Mouse (Mus musculus) spleen, postnatal 14 days (tissue): Measurements from ENCODE around the gene Ankrd12.

Source experiments
- DNase-seq, 2 experiments: peaks; one replicate each; pipeline ENCODE4 v3.0.0; 2021 to 2022; ENCODE audit warnings: low spot score in 2 of 2

Gene Ankrd12

DNA sequence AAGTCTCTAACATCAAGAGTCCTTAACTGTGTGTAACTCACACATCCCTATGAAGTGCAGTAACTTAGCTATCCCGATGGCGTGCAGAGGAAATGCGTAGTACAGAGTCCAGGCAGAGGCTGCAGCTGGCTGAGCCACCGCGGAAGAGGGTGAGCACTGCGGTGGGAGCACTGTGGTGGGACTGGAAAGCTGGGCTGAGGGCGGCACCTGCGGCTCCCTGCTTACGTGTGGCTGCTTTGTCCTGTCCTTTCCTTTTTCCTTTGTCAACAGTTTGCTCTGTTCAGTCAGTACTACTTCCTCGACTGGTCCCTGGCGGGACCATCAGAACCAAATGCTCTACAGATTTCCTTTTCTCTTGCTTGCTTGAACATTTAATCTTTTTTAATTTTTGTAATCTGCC is 109.1 kb downstream of the Ankrd12 start:
- DNase-seq, result no peak

DNA sequence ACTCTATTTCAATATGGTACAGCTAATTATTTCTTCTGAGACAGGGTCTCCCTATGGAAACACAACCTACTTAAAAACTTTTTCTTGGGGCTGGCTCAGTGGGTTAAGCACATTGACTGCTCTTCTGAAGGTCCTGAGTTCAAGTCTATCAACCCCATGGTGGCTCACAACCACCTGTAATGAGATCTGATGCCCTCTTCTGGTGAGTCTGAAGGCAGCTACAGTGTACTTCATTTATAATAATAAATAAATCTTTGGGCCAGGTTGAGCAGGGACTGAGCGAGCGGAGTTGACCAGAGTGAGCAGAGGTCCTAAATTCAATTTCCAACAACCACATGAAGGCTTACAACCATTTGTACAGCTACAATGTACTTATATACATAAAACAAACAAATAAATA is 114.6 kb downstream of the Ankrd12 start:
- no peak for DNase-seq

DNA sequence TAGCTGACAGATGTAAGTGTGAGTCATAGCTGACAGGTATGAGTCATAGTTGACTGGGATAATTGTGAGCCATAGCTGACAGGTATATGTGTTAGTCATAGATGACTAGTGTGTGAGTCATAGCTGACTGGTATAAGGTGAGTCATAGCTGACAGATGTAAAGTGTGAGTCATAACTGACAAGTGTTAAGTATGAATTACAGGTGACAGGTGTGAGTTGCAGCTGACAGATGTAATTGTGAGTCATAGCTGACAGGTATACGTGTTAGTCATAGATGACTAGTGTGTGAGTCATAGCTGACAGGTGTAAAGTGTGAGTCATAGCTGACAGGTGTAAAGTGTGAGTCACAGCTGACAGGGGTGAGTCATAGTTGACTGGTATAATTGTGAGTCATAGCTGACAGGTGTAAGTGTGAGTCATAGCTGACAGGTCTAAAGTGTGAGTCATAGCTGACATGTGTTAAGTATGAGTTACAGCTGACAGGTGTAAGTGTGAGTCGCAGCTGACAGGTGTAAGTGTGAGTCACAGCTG is 115.2 kb downstream of the Ankrd12 start:
- DNase-seq, result no peak

DNA sequence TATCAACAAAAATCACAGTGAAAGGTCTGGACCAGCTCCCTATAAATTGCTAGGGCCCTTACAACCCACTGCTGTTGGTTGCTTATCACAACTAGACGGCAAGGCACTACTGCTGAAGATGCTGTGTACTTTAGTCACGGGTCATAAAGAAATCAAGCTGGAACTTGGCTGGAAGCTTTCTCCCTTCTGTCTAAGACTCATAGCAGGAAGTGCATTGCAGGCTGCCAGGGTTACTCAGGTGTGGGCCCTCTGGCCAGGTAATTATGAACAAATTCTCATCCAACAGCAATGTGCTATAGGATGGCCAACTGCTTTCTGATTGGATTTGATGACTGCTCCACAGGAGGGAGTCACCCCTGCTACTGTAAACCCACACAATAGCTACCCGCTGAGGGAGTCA is 117.9 kb downstream of the Ankrd12 start:
- no peak for DNase-seq

DNA sequence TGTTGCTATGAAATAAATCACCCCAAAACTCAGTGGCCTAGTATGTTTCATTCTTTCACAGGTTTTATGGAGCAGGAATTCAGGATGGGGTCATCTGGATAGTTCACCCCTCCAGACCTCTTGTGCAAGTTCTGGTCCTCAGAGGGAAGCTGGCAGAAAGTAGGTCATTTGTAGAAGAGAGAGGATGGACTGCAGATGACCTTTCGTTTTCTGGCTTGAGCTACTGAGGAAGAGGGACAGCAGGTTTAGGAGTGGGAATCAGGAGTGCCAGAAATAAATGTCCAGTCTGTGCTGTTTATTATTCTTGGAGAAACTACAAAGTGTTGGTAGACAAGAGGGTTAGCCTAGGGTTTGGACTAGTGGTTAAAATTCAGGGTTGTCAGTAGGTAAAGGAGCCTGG is 118.5 kb downstream of the Ankrd12 start:
- no peak for DNase-seq

DNA sequence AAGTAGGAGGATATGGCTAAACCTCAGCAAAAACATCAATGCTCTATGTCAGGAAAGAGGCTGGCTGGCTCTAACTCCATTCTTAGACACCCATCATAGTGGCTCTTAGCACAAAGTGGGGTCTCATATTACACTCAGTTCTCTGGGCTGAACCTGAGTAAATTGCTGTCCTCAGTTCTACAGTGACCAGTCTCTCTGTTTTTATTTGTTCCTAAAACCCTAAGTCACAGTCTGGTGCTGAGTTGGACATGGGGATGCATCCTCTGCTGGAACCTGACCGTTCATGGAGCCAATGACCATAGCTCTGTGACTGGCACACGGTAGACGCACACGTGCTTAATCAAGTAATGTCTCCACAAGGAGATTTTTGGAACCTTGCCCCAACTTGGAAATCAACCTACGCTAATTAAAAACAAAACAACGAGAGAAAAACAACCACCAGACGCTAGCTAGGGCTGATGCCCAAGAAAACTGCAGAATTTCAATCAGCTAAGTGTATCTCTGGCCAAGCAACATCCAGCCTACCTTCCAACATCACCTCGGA is 119.0 kb downstream of the Ankrd12 start:
- DNase-seq, result no peak

DNA sequence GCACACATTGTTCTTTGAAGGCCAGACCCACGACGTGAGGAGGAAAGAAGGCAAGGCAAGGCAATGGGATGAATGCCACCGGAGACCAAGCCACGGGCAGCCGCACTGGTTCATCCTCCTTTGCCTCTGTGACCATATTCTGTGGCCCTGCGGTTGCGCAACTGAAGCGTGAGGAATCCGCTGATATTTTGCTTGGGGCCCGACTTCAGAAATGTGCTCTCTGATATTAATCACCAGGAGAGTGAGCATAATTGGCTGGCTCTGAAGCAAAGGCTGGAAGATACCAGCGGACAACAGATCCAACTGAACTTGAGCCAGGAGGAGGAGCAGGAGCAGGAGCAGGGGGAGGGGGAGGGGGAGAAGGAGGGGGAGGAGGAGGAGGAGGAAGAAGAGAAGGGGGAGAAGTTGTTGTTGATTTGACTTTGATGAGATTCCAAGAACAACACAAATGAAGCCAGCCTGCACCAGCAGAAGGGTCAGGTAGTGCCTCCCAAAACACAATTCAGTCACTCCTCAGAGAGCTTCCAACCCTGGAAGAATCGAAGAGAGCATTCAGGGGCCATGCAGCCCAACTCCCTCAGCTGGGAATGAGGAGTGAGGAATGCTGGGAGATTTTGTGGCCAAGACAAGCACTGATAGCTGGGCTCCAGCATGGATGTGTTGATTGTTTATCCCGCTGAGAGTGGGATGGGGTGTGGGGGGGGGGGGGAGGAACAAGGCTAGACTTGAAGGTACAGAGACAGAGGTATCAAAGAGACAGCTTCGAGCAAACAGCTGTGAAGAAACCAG is 119.7 kb downstream of the Ankrd12 start:
- no peak for DNase-seq

DNA sequence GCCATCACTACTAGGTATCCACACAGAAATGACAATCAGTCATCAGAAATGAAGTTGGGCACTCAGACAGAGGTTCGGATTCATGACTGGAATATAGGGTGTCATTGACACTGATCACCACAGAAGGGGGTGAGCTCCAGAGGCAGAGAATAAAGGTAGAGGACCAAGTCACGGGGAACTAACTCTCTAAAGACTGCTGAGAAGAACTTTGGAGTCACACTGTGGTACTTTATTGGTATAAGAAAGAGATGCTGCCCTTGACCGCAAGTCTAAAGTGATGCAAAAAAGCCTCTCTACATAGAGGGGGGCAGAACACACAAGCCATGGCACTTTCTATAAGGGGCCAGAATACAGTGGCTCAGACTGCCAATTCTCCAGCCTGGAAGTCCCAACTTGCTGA is 120.7 kb downstream of the Ankrd12 start:
- DNase-seq, result no peak

DNA sequence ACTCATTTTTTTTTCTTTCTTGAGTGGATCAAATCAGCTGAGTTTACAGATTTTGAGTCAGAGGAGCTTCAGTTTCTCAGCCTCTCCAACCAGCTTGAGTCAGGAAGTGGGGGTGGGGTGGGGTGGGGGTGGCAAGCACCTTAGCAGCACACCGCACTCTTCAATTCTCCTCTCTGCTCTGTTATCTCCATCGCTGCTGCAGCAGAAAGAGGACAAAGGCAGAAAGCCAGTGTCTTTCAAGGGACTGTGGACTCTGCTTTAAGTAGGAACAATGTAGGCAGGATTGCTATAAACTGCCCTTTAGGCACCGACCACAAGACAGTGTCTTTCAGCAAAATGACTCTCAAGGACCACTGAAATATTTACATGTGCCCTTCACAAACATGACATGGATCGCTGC is 122.9 kb downstream of the Ankrd12 start:
- DNase-seq, result no peak

DNA sequence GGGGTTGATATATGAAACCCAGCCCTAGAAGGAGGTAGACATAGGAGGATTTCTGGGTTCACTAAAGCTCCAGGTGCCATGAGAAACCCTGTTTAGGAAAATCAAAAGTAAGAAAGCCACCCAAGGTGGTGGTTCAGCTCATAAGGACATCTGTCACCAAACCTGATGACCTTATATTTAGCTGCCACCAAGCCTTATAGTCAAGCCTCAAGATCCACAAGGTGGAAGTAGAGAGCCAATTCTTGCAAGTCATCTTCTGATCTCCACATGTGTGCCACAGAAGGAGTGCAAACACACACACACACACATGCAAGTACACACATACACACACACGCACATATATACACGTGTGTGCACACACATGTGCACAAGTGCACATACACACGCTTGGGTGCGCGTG is 124.8 kb downstream of the Ankrd12 start:
- no peak for DNase-seq

DNA sequence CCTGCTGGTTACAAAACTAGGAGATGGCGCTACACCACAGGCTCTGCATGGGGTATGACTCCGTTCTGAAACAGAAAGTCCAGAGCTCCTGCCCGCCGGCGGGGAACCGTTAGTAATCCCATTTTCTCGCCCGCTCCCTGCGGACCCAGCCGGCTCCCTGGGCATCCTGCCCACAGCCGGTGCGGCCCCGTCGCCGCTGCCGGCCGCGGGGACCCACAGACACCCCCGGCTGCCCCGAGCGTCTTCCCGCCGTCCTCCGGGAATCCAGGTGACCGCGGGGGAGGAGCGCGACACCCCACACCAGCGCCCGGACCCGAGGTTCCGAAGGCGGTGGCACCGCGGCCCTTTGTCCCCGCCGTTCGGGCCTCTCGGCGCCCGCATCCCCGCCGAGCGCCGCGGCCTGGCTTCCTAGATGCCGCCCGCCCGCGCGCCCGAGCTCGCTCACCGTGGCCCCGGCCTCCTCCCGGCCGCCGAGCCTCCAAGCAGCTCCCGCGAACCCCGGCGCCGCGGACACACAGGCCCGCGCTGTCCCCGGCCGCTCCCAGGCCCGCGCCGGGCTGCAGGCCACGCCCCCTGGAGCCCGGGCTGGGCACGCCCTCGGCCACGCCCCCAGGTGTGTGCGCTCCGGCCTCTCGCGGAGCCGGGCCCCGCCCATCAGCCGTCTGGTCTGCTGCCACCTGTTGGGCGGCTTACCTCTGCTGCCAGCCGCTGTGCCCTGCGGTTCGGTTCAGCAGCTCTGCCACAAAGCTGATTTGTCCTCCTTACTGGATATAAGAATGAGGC is 126.1 kb downstream of the Ankrd12 start, which contains the start of gene Twsg1:
Gene Twsg1 (minus strand): TSS at position 605 of the 783 bp plus-strand sequence.
- DNase-seq, result peak; percentile 94 to 96

DNA sequence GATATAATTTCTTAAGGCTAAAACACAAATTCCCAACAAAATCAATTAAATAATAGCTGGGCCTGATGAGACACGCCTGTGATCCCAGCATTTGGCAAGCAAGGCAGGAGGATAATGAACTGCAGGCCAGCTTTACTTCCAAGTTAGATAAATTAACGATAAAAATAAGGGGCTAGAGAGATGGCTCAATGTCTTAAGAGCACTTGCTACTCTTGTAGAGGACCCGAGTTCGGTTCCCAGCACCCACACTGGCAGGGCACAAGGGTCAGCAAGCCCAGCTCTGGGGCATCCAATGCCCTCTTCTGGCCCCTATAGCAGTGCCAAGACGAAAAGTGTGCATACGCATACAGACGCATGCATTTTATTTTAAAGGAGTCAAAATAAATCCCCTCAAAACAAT is 126.7 kb downstream of the Ankrd12 start:
- DNase-seq, result no peak

DNA sequence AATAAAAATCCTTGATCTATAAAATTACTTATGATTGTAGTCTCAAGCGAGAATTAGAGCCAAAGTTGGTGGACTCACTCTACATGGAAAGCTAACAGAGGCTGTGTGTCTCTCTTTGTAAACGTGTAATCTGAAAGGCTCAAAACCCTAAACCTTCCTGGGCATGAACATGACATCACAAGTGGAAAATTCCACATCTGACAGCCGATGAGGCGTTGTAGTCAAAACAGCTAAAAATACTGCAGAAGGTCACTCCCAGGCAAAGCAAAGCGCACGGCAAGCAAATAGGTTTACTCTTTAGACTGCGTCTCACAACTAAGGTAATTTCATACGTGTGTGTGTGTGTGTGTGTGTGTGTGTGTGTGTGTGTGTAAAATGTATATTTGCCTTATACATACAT is 129.6 kb downstream of the Ankrd12 start:
- DNase-seq, result no peak

DNA sequence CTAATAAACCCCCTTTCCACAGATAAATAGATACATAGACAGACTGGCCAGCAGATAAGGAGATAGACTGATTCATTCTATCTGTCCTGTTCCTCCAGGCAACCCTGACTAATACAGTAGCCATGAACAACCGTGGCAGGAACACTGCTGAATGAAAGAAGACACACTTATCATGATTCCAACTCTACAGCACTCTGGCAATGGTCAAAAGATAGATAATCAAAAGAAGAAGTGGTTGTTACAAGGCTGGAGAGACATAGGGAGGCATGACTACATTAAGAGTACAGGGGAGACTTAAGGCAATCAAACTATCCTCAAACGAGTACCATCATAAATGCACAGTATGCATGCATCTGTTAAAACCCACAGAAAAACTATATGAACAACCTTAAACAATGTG is 131.5 kb downstream of the Ankrd12 start:
- DNase-seq, result no peak

DNA sequence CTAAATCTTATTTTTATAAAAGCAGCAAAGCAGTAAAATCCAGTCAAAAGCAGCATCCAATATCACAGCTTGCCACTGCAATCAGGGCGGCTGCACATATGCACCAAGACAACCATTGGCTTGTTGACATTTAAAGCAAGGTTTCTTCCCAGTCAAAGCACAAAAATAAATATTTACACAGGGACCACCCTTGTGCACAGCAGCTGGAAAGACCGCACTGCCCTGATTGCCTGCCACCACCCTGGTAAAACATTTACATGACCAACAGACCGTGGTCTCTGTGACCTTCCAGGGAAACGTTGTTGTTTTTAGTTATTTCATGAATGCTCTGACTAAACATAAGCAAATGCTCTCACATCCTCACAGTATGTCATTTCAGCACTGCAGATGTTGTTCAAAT is 134.5 kb downstream of the Ankrd12 start:
- DNase-seq, result no peak

DNA sequence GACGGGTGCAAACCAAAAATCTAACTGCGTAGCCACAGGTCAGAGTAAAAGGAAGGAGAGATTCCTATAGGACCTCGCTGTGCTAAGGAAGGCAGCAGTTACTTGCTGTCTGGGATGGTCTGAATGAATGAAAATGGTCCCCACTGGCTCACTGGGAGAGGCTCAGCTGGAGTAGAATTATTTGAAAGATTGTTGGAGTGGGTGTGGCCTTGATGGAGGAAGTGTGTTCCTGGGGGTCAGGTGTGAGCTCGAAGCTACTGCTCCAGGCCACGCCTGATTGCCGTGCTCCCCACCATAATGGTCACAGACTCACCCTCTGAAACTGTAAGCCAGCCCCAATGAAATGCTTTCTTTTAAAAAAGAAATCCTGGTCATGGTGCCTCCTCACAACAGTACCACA is 135.6 kb downstream of the Ankrd12 start:
- no peak for DNase-seq

DNA sequence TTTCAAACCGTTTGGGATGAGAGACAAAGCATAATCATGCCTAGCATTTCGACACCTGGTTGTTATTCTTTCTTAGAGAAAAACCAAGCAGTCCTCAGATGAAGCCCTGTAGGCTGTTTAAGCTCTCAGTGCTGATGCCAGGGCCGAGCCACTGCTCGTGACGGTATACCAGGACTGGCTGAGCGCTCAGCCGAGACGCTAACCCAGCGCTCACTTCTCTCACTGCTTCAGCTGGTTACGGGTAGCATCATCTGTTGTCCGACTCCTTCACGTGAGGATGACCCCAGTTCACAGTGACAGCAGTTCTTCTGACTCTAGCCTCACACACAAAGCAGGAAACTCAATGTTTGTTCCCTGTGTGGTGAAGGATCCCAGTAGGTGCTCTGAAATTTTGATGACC is 136.7 kb downstream of the Ankrd12 start:
- no peak for DNase-seq

DNA sequence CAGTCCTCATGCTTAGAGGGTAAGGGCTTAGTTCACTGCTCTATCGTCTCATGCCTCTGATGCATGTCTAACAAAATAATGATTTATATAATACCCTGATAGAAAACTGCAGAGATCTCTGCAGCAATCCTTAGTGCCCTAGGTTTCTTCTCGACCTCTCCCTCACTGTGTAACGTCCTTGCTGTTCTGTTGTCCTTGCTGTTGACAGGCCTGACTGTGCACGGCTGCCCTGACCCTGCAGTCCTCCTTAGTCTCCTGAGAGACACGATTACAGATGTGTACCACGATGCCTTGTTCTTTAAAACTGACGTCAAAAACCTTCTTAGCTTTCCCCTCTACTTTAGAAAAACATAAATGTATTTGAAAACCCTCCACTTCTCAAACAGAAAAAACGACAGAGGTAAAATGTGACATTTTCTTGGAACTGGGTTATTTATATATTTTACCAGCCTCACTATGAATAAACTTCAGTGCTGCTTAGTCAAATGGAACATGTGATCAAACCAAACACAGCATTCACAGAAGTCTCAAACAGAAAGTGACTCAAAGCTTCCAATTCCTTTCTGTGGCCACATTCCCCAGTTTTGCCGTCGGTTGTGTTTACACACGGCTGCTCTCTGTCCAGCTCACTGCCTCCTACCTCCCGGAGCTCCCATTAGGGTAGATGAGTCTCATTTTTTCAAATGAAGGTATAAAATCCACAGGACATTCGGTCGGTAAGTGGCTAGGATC is 137.3 kb downstream of the Ankrd12 start:
- no peak for DNase-seq

DNA sequence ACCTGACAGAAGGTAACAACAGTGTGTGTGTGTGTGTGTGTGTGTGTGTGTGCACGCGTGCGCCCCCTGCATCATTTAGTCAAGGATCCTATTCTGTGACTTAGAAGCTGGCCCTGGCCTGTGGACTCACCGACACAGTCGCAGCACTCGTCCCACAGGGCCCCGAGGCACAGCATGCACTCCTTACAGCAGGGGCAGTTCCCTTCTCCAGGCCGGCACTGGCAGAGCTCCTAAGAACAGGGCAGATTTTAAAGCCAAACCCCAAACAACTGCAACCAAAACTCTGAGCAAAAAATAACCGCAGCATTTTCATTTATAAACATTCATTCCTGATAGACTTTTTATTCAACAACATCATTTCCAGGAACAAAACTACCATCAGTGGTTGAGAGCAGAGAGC is 139.2 kb downstream of the Ankrd12 start:
- no peak for DNase-seq

DNA sequence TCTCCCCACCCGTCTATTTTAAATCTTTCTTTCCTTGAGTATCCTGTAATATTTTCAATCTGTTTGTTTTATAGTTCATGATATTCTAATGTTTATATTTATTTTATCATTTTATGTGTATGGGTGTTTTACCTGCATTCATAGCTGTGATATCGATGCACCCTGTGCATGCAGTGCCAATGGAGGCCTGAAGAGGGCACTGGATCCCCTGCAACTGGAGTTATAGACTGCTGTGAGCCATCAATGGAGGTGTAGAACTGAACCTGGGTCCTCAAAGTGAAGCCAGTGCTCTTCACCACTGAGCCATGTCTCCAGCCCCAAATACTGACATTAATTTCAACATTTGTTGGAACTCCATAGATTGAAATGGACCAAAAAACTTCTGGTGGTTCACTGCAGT is 143.1 kb downstream of the Ankrd12 start:
- no peak for DNase-seq

DNA sequence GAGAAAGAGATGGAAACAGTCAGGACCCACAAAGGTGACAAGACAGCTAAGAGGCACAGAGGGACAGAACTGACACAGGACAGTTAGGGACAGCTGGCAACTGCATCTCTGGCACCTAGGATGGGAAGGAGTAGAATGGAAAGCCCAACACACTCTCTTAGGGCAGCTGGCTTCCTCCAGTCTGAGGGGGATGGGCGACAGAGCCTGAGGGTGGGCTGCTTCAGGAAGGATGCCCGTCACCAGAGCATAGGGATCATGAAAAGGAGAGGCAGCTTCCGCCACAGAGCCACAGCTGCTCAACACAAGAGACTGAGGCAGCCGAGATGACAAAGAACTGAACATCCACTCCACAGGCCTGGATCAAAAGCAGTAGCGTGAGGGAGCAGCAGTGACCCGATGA is 145.4 kb downstream of the Ankrd12 start:
- DNase-seq, result no peak

DNA sequence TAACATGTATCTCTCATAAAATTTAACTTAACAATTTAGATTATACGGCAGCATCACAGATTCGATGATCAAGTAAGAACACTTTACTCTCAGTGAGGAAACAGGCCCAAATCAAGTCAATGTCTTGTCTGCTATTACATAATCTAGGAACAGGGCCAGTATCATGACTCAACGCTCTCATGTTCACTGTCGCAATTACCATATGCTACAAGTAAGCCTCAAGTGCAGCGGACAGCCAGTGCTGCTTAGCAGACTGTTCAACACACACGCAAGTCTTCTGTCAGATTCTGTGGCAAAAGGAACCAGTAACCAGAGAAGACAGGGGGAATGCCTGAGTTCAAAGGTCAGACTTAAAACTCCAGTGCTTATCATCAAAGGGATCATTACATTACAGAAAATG is 145.9 kb downstream of the Ankrd12 start:
- DNase-seq, result no peak
